Mouse (Mus musculus) MEL (cell line): ENCODE results near the gene Galnt2. TPM values are rescaled to one million over a fixed set of nuclear protein-coding genes. Genes with fewer than 3 reads are reported as not detected.

Experiments used
- DNase-seq: peaks from one replicate; pipeline ENCODE4 v3.0.0; 2011; ENCODE audit warnings: low read depth, low spot score
- H3K27ac ChIP-seq: 2 replicates; pipeline ENCODE4 v1.5.1; 2012; ENCODE audit warnings: low read depth, mild to moderate bottlenecking, control low read depth, low read length, moderate library complexity; ENCODE audit not compliant: control insufficient read depth
- H3K27me3 ChIP-seq, 2 experiments: fragments of 150-350 bp in 1 of 2; sonication (generic) in 1 of 2; 2 replicates each; pipeline ENCODE4 v1.6.1; 2012; ENCODE audit warnings: low read length in 2 of 2, mild to moderate bottlenecking in 2 of 2, improper control_type of control experiment in 1 of 2, moderate library complexity in 1 of 2; ENCODE audit not compliant: insufficient read depth in 2 of 2, control insufficient read depth in 1 of 2
- H3K36me3 ChIP-seq, 2 experiments: 2 replicates each; pipeline ENCODE4 v1.6.1; 2012 to 2014; ENCODE audit warnings: low read length in 2 of 2, improper control_type of control experiment in 1 of 2, inconsistent platforms in 1 of 2, mild to moderate bottlenecking in 1 of 2; ENCODE audit not compliant: insufficient read depth in 2 of 2, control insufficient read depth in 1 of 2
- H3K4me1 ChIP-seq, 2 experiments: fragments of 150-350 bp in 1 of 2; sonication (generic) in 1 of 2; 2 replicates each; pipeline ENCODE4 v1.6.1; 2012; ENCODE audit warnings: low read length in 2 of 2, improper control_type of control experiment in 1 of 2, mild to moderate bottlenecking in 1 of 2; ENCODE audit not compliant: insufficient read depth in 2 of 2, control insufficient read depth in 1 of 2
- H3K4me3 ChIP-seq, 2 experiments: fragments of 150-350 bp in 1 of 2; sonication (generic) in 1 of 2; 2 replicates each; pipeline ENCODE4 v1.5.1; 2012; ENCODE audit warnings: low read depth in 2 of 2, low read length in 2 of 2, mild to moderate bottlenecking in 2 of 2, moderate library complexity in 2 of 2, control low read depth in 1 of 2, improper control_type of control experiment in 1 of 2; ENCODE audit not compliant: control insufficient read depth in 1 of 2, insufficient read depth in 1 of 2
- H3K79me2 ChIP-seq: 2 replicates; pipeline ENCODE4 v1.6.1; 2012; ENCODE audit warnings: mild to moderate bottlenecking, low read length, moderate library complexity; ENCODE audit not compliant: control insufficient read depth, poor library complexity, insufficient read depth
- H3K9ac ChIP-seq: 2 replicates; pipeline ENCODE4 v1.6.1; 2012; ENCODE audit warnings: low read depth, mild to moderate bottlenecking, control low read depth, low read length, moderate library complexity; ENCODE audit not compliant: control insufficient read depth, poor library complexity, severe bottlenecking
- H3K9me3 ChIP-seq: fragments of 150-350 bp; sonication (generic); replicated peaks from 2 replicates; pipeline ENCODE4 v1.6.1; 2012; ENCODE audit warnings: mild to moderate bottlenecking, low read length, improper control_type of control experiment, moderate library complexity; ENCODE audit not compliant: insufficient read depth
- CHD1 ChIP-seq: IDR thresholded peaks from 2 replicates; pipeline ENCODE4 v1.6.1; 2012; ENCODE audit warnings: low read depth, mild to moderate bottlenecking, inconsistent platforms, low read length, improper control_type of control experiment
- CHD2 ChIP-seq: IDR thresholded peaks from 2 replicates; pipeline ENCODE4 v1.6.1; 2011; ENCODE audit warnings: low read length, improper control_type of control experiment
- CTCF ChIP-seq, 3 experiments: IDR thresholded peaks in 2 of 3; conservative IDR thresholded peaks in 1 of 3; 2 replicates each; pipeline ENCODE4 v1.5.1; 2011 to 2012; ENCODE audit warnings: low read length in 3 of 3, low read depth in 2 of 3, mild to moderate bottlenecking in 2 of 3, improper control_type of control experiment in 1 of 3, inconsistent platforms in 1 of 3, mixed read lengths in 1 of 3, moderate library complexity in 1 of 3; ENCODE audit not compliant: control insufficient read depth in 1 of 3, insufficient read depth in 1 of 3, poor library complexity in 1 of 3, severe bottlenecking in 1 of 3
- E2F4 ChIP-seq: IDR thresholded peaks from 2 replicates; pipeline ENCODE4 v1.6.1; 2011; ENCODE audit warnings: low read depth, low read length, improper control_type of control experiment, borderline replicate concordance
- ELF1 ChIP-seq: IDR thresholded peaks from 2 replicates; pipeline ENCODE4 v1.6.1; 2014; ENCODE audit warnings: low read depth, mild to moderate bottlenecking, inconsistent platforms, low read length, improper control_type of control experiment, moderate library complexity
- EP300 ChIP-seq, 2 experiments: IDR thresholded peaks; 2 replicates each; pipeline ENCODE4 v1.6.1; 2011; ENCODE audit warnings: improper control_type of control experiment in 2 of 2, low read length in 2 of 2, low read depth in 1 of 2, mild to moderate bottlenecking in 1 of 2
- GABPA ChIP-seq: IDR thresholded peaks from 2 replicates; pipeline ENCODE4 v1.6.1; 2012; ENCODE audit warnings: low read depth, mild to moderate bottlenecking, inconsistent platforms, low read length, improper control_type of control experiment, moderate library complexity
- GATA1 ChIP-seq: IDR thresholded peaks from 2 replicates; pipeline ENCODE4 v1.6.1; 2011; ENCODE audit warnings: low read depth, low read length, improper control_type of control experiment
- HCFC1 ChIP-seq: IDR thresholded peaks from 2 replicates; pipeline ENCODE4 v1.6.1; 2012; ENCODE audit warnings: low read depth, mild to moderate bottlenecking, inconsistent platforms, low read length, improper control_type of control experiment, moderate library complexity
- JUND ChIP-seq: IDR thresholded peaks from 2 replicates; pipeline ENCODE4 v1.6.1; 2011; ENCODE audit warnings: low read depth, mild to moderate bottlenecking, improper control_type of control experiment, low read length
- KAT2A ChIP-seq: conservative IDR thresholded peaks from 2 replicates; pipeline ENCODE4 v1.6.1; 2012; ENCODE audit warnings: low read depth, low read length, improper control_type of control experiment, inconsistent platforms
- MAFK ChIP-seq: IDR thresholded peaks from 2 replicates; pipeline ENCODE4 v1.6.1; 2011; ENCODE audit warnings: low read depth, mild to moderate bottlenecking, low read length, improper control_type of control experiment, borderline replicate concordance
- MAX ChIP-seq: IDR thresholded peaks from 2 replicates; pipeline ENCODE4 v1.6.1; 2011; ENCODE audit warnings: low read length, improper control_type of control experiment
- MAZ ChIP-seq: IDR thresholded peaks from 2 replicates; pipeline ENCODE4 v1.6.1; 2012; ENCODE audit warnings: low read depth, mild to moderate bottlenecking, inconsistent platforms, low read length, improper control_type of control experiment
- MYC ChIP-seq: IDR thresholded peaks from 2 replicates; pipeline ENCODE4 v1.6.1; 2011; ENCODE audit warnings: low read depth, mild to moderate bottlenecking, low read length, improper control_type of control experiment, moderate library complexity
- NELFE ChIP-seq: IDR thresholded peaks from 2 replicates; pipeline ENCODE4 v1.6.1; 2011; ENCODE audit warnings: low read depth, low read length, improper control_type of control experiment
- NRF1 ChIP-seq: IDR thresholded peaks from 2 replicates; pipeline ENCODE4 v1.6.1; 2014; ENCODE audit warnings: low read depth, mild to moderate bottlenecking, inconsistent platforms, low read length, improper control_type of control experiment, moderate library complexity; ENCODE audit not compliant: poor library complexity, insufficient read depth, severe bottlenecking
- POLR2A ChIP-seq, 2 experiments: IDR thresholded peaks; 2 replicates each; pipeline ENCODE4 v1.6.1; 2011 to 2012; ENCODE audit warnings: low read length in 2 of 2, mild to moderate bottlenecking in 2 of 2, control low read depth in 1 of 2, improper control_type of control experiment in 1 of 2, low read depth in 1 of 2, moderate library complexity in 1 of 2; ENCODE audit not compliant: control insufficient read depth in 1 of 2, insufficient read depth in 1 of 2, poor library complexity in 1 of 2
- POLR2AphosphoS2 ChIP-seq: IDR thresholded peaks from 2 replicates; pipeline ENCODE4 v1.6.1; 2011; ENCODE audit warnings: low read length, improper control_type of control experiment
- POLR2AphosphoS5 ChIP-seq: IDR thresholded peaks from 2 replicates; pipeline ENCODE4 v1.6.1; 2012; ENCODE audit warnings: low read depth, borderline replicate concordance, mild to moderate bottlenecking, inconsistent platforms, low read length, moderate library complexity, mixed read lengths
- RAD21 ChIP-seq: IDR thresholded peaks from 2 replicates; pipeline ENCODE4 v1.6.1; 2011; ENCODE audit warnings: mild to moderate bottlenecking, low read depth, low read length, improper control_type of control experiment
- SIN3A ChIP-seq: IDR thresholded peaks from 2 replicates; pipeline ENCODE4 v1.6.1; 2012; ENCODE audit warnings: low read length, improper control_type of control experiment, inconsistent platforms
- SMC3 ChIP-seq: IDR thresholded peaks from 2 replicates; pipeline ENCODE4 v1.6.1; 2011; ENCODE audit warnings: low read depth, low read length, improper control_type of control experiment
- TAL1 ChIP-seq: IDR thresholded peaks from 2 replicates; pipeline ENCODE4 v1.6.1; 2012; ENCODE audit warnings: mild to moderate bottlenecking, inconsistent platforms, low read length, moderate library complexity, mixed read lengths
- TCF12 ChIP-seq: IDR thresholded peaks from 2 replicates; pipeline ENCODE4 v1.6.1; 2014; ENCODE audit warnings: low read depth, mild to moderate bottlenecking, inconsistent platforms, low read length, improper control_type of control experiment, moderate library complexity
- USF1 ChIP-seq: IDR thresholded peaks from 2 replicates; pipeline ENCODE4 v1.6.1; 2014; ENCODE audit warnings: low read depth, mild to moderate bottlenecking, inconsistent platforms, low read length, improper control_type of control experiment, moderate library complexity
- USF2 ChIP-seq, 2 experiments: IDR thresholded peaks; 2 replicates each; pipeline ENCODE4 v1.6.1; 2011 to 2012; ENCODE audit warnings: improper control_type of control experiment in 2 of 2, low read length in 2 of 2, borderline replicate concordance in 1 of 2, inconsistent platforms in 1 of 2, low read depth in 1 of 2, mild to moderate bottlenecking in 1 of 2; ENCODE audit not compliant: insufficient read depth in 1 of 2
- ZMIZ1 ChIP-seq: IDR thresholded peaks from 2 replicates; pipeline ENCODE4 v1.6.1; 2012; ENCODE audit warnings: low read depth, mild to moderate bottlenecking, inconsistent platforms, low read length, improper control_type of control experiment, moderate library complexity
- ZNF384 ChIP-seq: IDR thresholded peaks from 2 replicates; pipeline ENCODE4 v1.6.1; 2012; ENCODE audit warnings: low read depth, mild to moderate bottlenecking, inconsistent platforms, low read length, improper control_type of control experiment
- polyA plus RNA-seq, 2 experiments: library from polyadenylated mRNA; stranded (reverse) in 1 of 2; unstranded in 1 of 2; fragments of >175 nt in 1 of 2; fragments of >200 nt in 1 of 2; gene quantifications; 2 replicates each; pipeline versions ENCODE4 v1.2.1 to v1.2.4; 2012; ENCODE audit warnings: low replicate concordance in 2 of 2, low read depth in 1 of 2; ENCODE audit not compliant: insufficient read length in 2 of 2, insufficient read depth in 1 of 2, missing spikeins in 1 of 2
- total RNA-seq: library from RNA; depleted of rRNA; stranded (reverse); fragments of 300-350 nt; gene quantifications from 2 replicates; pipeline ENCODE4 v1.2.3, GENCODE M21; 2012

Gene Galnt2
- total and polyA plus RNA-seq, 3 experiments = 12.0 to 14.5 TPM; not detected in 1

DNA sequence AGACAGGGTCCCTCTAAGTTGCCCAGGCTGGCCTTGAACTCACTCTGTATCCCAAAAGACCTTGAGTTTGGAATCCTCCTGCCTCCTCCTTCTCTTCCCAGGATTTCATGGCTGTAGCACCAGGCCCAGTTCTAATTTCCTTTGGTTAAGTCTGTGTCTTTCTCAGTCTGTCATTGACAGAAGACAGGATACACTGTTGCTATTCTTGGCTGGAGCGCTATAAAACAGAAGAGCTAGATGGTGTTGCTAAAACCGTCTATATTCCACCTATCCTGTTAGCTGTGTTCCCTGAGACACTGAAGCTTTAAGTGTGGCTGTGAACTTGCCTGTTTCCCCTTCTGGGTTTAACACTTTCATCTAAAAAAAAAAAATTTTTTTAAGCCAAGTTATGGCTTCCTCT, 19.0 kb upstream of the Galnt2 start:
- TF ChIP-seq TAL1 = no peak
- no peak for TF ChIP-seq TCF12
- TF ChIP-seq CHD1 = no peak
- no peak for TF ChIP-seq MYC
- TF ChIP-seq CTCF (IDR thresholded peaks at IDR 0.05 in 2 of 3, conservative IDR thresholded peaks at IDR 0.05 in 1 of 3; ENCODE audit: control insufficient read depth in 1 of 3, insufficient read depth in 1 of 3, low read depth in 2 of 3, low read length in 3 of 3, poor library complexity in 1 of 3, severe bottlenecking in 1 of 3) = no peak
- TF ChIP-seq SIN3A = no peak
- no peak for TF ChIP-seq E2F4
- TF ChIP-seq POLR2A (IDR thresholded peaks at IDR 0.05; ENCODE audit: control insufficient read depth in 1 of 2, insufficient read depth in 1 of 2, low read depth in 1 of 2, low read length in 2 of 2, poor library complexity in 1 of 2) = no peak
- TF ChIP-seq POLR2AphosphoS5 = no peak
- TF ChIP-seq NELFE = no peak
- no peak for TF ChIP-seq HCFC1
- TF ChIP-seq ELF1 = no peak
- no peak for TF ChIP-seq NRF1
- no peak for TF ChIP-seq GABPA
- no peak for TF ChIP-seq SMC3
- no peak for TF ChIP-seq USF1
- no peak for TF ChIP-seq ZNF384
- TF ChIP-seq RAD21 = no peak
- TF ChIP-seq MAFK = no peak
- TF ChIP-seq MAX = no peak
- no peak for DNase-seq
- H3K79me2 ChIP-seq = no peaks in the 10 kb centered on the region

DNA sequence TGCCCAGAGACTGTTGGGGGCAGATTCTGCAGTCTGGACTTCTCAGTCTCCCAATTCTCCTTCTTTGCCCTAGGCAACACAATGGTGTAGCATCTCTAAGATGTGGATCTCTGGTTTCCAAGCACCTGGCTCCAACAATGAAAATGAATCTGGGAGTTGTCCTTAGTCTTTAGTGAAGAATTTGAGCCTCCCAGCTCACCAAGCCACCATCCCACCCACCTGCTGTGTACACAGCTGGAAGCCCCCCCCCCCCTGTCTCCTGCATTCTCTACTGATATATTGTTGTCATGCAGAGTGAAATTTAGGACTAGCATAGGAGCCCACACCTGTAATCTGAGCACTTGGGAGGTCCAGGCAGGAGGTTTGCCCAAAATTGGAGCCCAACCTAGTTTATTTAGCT, 14.2 kb upstream of the Galnt2 start:
- Histone ChIP-seq H3K27ac (no peak overlapping the region), H3K9ac (no peak overlapping the region), H3K27me3 (no peaks in the 10 kb centered on the region), H3K36me3 (no peaks in the 10 kb centered on the region), H3K9me3 (no peaks in the 10 kb centered on the region), H3K4me3 (no peak overlapping the region), H3K4me1 (no peaks in the 10 kb centered on the region)
- no peak for DNase-seq
- no peak for TF ChIP-seq MAZ
- no peak for TF ChIP-seq KAT2A
- no peak for TF ChIP-seq CHD2
- no peak for TF ChIP-seq HCFC1
- TF ChIP-seq TAL1 = no peak
- no peak for TF ChIP-seq EP300 (IDR thresholded peaks at IDR 0.05; ENCODE audit: low read depth in 1 of 2, low read length in 2 of 2)
- no peak for TF ChIP-seq USF2 (IDR thresholded peaks at IDR 0.05; ENCODE audit: borderline replicate concordance in 1 of 2, insufficient read depth in 1 of 2, low read depth in 1 of 2, low read length in 2 of 2)
- no peak for TF ChIP-seq ZMIZ1
- no peak for TF ChIP-seq NELFE
- TF ChIP-seq USF1 = no peak
- TF ChIP-seq ZNF384 = no peak
- no peak for TF ChIP-seq GATA1
- no peak for TF ChIP-seq POLR2AphosphoS2
- no peak for TF ChIP-seq JUND
- no peak for TF ChIP-seq GABPA
- TF ChIP-seq, all 39 proteins: peak for 0
- no peaks in the 10 kb centered on the region for H3K79me2 ChIP-seq

More for the DNA sequence above, 19.0 kb upstream of the Galnt2 start:
- no peak overlapping the region for H3K4me3 ChIP-seq
- H3K4me1 ChIP-seq = no peaks in the 10 kb centered on the region
- H3K27ac ChIP-seq = no peak overlapping the region
- H3K9ac ChIP-seq = no peak overlapping the region
- no peaks in the 10 kb centered on the region for H3K36me3 ChIP-seq
- no peaks in the 10 kb centered on the region for H3K9me3 ChIP-seq
- no peaks in the 10 kb centered on the region for H3K27me3 ChIP-seq
